Mouse (Mus musculus): Measurements from ENCODE around the gene Dab1. TPM values are rescaled to one million over a fixed set of nuclear protein-coding genes. Genes with fewer than 3 reads are reported as not detected.

Dab1 gene
- 3.8 and 4.3 TPM in 2 replicates for polyA plus RNA-seq (2015; fragmentation: Nextera tagmentation; extraction: Ambion mirVana)

DNA sequence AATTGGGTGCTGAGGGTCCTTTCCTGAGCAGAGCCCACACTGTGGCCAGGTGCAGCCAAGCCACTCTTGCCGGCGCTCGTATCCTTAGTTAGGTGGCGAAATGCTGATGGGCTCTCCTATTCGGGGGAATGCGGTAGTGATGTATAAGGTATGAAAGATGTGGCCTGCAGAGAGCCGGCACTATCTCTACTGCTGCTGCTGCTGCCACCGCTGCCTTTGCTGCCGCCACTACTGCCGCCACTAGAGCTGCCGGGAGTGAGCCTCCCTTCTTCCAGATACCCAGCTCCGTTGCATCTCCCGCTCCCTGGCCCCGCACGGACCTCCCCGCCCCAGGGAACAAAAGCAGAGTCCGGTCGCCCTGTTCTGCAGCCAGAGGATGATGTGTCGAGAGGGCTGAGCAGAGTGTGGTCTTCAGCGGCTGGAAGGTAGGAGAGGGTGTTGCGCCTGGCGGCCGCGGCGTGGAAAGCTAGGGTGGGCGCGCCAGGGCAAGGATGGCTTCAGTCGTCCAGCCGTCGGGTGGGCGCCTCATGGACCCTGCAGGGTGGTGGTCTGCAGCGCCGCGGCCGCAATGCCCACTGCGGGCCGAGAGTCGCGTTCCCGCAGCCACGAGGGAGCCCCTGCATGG, at the start of gene Dab1:
Gene Dab1, plus strand, starts transcription at position 39 of the 625 bp plus-strand sequence.
- H3K4me2 ChIP-seq = peak within 1 kb of the TSS; percentile 50
- no peak within 1 kb of the TSS for H3K27ac ChIP-seq
- peak within 1 kb of the TSS; percentile 24 for H3K4me3 ChIP-seq
- no peaks in the 10 kb centered on the region for H3K36me3 ChIP-seq
- 0 out of 2 replicates have a peak, but pooled peaks cover 4% of the 10 kb centered on the region for H3K4me1 ChIP-seq
- no peaks in the 10 kb centered on the region for H3K9me3 ChIP-seq
- WGBS = under 1% methylated on average over 41 of the region's 41 CpGs
- no peak for ATAC-seq (ENCODE audit: borderline replicate concordance, extremely low read depth, low FRiP score, low TSS enrichment)
- peaks cover 62% of the 10 kb centered on the region for H3K27me3 ChIP-seq
- no peak within 1 kb of the TSS for H3K9ac ChIP-seq

DNA sequence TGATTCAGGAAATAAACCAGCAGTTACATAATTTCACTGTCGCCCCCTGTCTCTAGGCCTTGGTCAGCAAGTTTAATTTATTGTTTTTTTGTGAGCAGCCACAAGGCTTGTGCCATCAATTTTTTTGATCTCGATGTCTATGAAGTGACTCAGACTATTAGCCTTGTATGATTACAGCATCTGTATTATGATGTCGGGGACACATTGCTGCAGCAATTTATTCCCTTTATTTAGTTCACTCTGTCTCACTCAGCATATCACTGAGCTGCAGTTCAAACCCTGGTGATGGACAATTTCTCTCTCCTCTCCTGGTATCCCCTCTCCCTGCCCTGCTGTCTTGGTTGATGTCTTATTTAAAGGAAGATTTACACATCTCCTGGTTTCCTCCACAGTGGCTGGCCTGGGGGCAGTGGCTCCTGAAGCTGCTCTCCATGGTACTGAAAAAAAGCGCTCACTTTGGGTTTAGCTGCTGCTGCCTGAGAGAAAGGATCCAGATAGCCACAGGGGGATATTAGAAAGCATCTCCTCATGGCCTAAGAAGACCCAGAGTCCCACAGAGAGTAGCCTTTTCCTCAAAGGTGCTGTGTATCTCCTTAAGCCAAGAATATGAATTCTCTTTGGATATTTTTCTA, 47.3 kb upstream of the Dab1 start:
- Histone ChIP-seq H3K4me1 (no peaks in the 10 kb centered on the region), H3K4me2 (no peak overlapping the region), H3K36me3 (no peaks in the 10 kb centered on the region), H3K4me3 (no peak overlapping the region), H3K9ac (no peak overlapping the region), H3K27ac (no peak overlapping the region), H3K27me3 (no peaks in the 10 kb centered on the region), H3K9me3 (no peaks in the 10 kb centered on the region)
- 57% methylated on average over 4 of the region's 4 CpGs for WGBS
- ATAC-seq (ENCODE audit: borderline replicate concordance, extremely low read depth, low FRiP score, low TSS enrichment) = no peak

- H3K9me3 ChIP-seq = no peaks in the 10 kb centered on the region
- 76% methylated on average over 2 of the region's 2 CpGs for WGBS
- H3K4me2 ChIP-seq = no peak overlapping the region
- no peaks in the 10 kb centered on the region for H3K27me3 ChIP-seq
- no peak for ATAC-seq (ENCODE audit: borderline replicate concordance, extremely low read depth, low FRiP score, low TSS enrichment)
- H3K4me1 ChIP-seq = no peaks in the 10 kb centered on the region
- no peaks in the 10 kb centered on the region for H3K36me3 ChIP-seq
- no peak overlapping the region for H3K4me3 ChIP-seq
- H3K9ac ChIP-seq = no peak overlapping the region
- H3K27ac ChIP-seq = no peak overlapping the region
These were observed 43.6 kb upstream of the Dab1 start for GRCm38 (mm10) chr4:103575556-103575955.

GRCm38 (mm10) chr4:103576305-103576704, 42.9 kb upstream of the Dab1 start:
- no peak overlapping the region for H3K27ac ChIP-seq
- WGBS = 77% methylated on average over 6 of the region's 6 CpGs
- H3K4me3 ChIP-seq = no peak overlapping the region
- H3K36me3 ChIP-seq = no peaks in the 10 kb centered on the region
- no peak for ATAC-seq (ENCODE audit: borderline replicate concordance, extremely low read depth, low FRiP score, low TSS enrichment)
- no peaks in the 10 kb centered on the region for H3K4me1 ChIP-seq
- H3K4me2 ChIP-seq = no peak overlapping the region
- H3K9ac ChIP-seq = no peak overlapping the region
- no peaks in the 10 kb centered on the region for H3K27me3 ChIP-seq
- H3K9me3 ChIP-seq = no peaks in the 10 kb centered on the region

DNA sequence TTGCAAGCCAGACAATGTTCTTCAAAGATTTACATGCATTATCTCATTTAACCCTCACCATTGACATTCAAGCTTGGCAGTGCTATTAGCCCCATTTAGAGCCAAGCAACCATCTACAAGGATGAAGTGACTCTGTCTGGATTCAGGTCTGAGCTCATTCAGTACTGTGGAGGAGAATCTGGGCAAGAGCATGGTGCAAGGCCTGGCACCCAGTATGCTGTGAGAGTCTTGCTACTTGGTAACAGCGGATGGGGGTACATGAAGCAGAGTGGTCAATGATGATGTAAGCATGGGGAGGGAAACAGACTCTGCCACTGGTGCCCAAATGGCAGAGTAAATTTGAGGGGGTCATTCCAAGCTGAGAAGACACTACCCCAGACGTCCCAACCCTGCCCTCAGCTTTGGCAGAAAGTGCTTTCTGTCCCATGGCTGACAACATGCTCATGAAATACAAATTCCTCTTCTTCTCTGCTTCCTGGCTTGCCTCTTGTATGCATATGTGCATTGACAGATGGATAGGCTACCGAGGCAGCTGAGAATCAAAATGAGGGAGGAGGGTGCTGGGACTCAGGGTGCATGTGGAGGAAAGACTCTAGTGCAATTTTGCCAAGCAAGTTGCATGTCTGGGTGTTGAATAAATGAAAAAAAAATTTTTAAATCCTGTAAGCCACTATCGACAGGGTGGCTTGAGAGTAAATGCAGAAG, 41.9 kb upstream of the Dab1 start:
- H3K27ac ChIP-seq = no peak overlapping the region
- H3K9me3 ChIP-seq = no peaks in the 10 kb centered on the region
- H3K27me3 ChIP-seq = no peaks in the 10 kb centered on the region
- ATAC-seq (ENCODE audit: borderline replicate concordance, extremely low read depth, low FRiP score, low TSS enrichment) = no peak
- no peak overlapping the region for H3K4me3 ChIP-seq
- 62% methylated on average over 4 of the region's 4 CpGs for WGBS
- no peaks in the 10 kb centered on the region for H3K36me3 ChIP-seq
- no peak overlapping the region for H3K9ac ChIP-seq
- no peak overlapping the region for H3K4me2 ChIP-seq
- no peaks in the 10 kb centered on the region for H3K4me1 ChIP-seq

GRCm38 (mm10) chr4:103577821-103578220, 41.3 kb upstream of the Dab1 start:
- Histone ChIP-seq H3K27me3 (no peaks in the 10 kb centered on the region), H3K9me3 (no peaks in the 10 kb centered on the region), H3K4me3 (no peak overlapping the region), H3K27ac (no peak overlapping the region), H3K36me3 (no peaks in the 10 kb centered on the region), H3K4me1 (no peaks in the 10 kb centered on the region), H3K9ac (no peak overlapping the region), H3K4me2 (no peak overlapping the region)
- 47% methylated on average over 7 of the region's 7 CpGs for WGBS
- ATAC-seq (ENCODE audit: borderline replicate concordance, extremely low read depth, low FRiP score, low TSS enrichment) = no peak

DNA sequence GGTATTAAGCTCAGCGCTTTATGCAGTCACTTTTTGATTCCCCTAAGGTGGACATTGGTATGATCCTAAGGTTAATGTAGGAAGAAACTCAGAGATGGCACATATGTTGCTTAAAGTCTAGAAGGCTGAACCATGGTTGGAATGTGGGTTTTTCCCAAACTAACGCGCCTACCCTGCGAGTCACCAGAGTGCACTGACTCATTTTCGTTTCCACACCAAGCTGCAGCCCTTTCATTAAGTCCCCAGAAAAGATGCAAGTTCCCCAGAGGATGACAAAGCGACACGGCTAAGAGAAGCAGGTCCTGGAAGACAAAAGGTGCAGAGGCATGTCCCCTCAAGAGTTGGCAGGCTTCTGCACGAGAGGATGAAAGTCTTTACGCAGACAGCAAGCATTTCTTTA, 39.1 kb upstream of the Dab1 start:
- H3K9ac ChIP-seq = no peak overlapping the region
- no peaks in the 10 kb centered on the region for H3K36me3 ChIP-seq
- H3K4me1 ChIP-seq = no peaks in the 10 kb centered on the region
- no peak overlapping the region for H3K4me2 ChIP-seq
- ATAC-seq (ENCODE audit: borderline replicate concordance, extremely low read depth, low FRiP score, low TSS enrichment) = no peak
- no peaks in the 10 kb centered on the region for H3K9me3 ChIP-seq
- WGBS = 83% methylated on average over 9 of the region's 9 CpGs
- H3K4me3 ChIP-seq = no peak overlapping the region
- no peak overlapping the region for H3K27ac ChIP-seq
- no peaks in the 10 kb centered on the region for H3K27me3 ChIP-seq

- no peak overlapping the region for H3K27ac ChIP-seq
- H3K4me3 ChIP-seq = no peak overlapping the region
- H3K36me3 ChIP-seq = no peaks in the 10 kb centered on the region
- peaks cover 28% of the 10 kb centered on the region for H3K27me3 ChIP-seq
- 0 out of 2 replicates have a peak, but pooled peaks cover 4% of the 10 kb centered on the region for H3K4me1 ChIP-seq
- no peak; the same call in 1 of the 2 replicates for ATAC-seq (ENCODE audit: borderline replicate concordance, extremely low read depth, low FRiP score, low TSS enrichment)
- 39% methylated on average over 3 of the region's 3 CpGs for WGBS
- H3K4me2 ChIP-seq = no peak overlapping the region
- H3K9ac ChIP-seq = no peak overlapping the region
- no peaks in the 10 kb centered on the region for H3K9me3 ChIP-seq
These were observed 4.1 kb upstream of the Dab1 start for GRCm38 (mm10) chr4:103615011-103615410.

DNA sequence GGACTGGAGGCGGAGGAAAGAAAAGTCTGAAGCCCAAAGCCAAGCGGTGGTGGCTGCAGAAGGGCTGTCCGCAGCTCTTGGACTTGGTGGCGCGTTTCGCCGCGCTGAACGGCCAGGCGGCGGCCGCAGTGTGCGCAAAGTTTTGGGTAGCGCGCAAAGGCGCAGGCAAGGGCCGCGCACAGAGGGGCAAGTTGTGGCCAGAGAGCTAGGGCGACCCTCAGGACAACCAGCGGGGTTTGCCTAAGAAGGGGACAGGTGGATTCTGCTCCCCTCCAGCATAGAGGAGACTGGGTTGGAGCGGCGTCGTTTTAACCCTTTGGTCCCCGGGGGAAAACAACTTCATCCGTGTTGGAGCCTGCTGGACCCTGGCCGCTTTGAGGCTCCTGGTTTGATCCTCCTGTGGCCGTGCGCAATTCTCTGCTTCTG, 800 bp downstream of the Dab1 start:
- no peak for ATAC-seq (ENCODE audit: borderline replicate concordance, extremely low read depth, low FRiP score, low TSS enrichment)
- Histone ChIP-seq H3K36me3 (no peaks in the 10 kb centered on the region), H3K4me2 (peak overlapping the region; percentile 50), H3K4me3 (peak overlapping the region; percentile 24), H3K4me1 (0 out of 2 replicates have a peak, but pooled peaks cover 4% of the 10 kb centered on the region), H3K9me3 (no peaks in the 10 kb centered on the region), H3K27me3 (peaks cover 62% of the 10 kb centered on the region), H3K9ac (no peak overlapping the region), H3K27ac (no peak overlapping the region)
- WGBS = 1% methylated on average over 28 of the region's 28 CpGs

DNA sequence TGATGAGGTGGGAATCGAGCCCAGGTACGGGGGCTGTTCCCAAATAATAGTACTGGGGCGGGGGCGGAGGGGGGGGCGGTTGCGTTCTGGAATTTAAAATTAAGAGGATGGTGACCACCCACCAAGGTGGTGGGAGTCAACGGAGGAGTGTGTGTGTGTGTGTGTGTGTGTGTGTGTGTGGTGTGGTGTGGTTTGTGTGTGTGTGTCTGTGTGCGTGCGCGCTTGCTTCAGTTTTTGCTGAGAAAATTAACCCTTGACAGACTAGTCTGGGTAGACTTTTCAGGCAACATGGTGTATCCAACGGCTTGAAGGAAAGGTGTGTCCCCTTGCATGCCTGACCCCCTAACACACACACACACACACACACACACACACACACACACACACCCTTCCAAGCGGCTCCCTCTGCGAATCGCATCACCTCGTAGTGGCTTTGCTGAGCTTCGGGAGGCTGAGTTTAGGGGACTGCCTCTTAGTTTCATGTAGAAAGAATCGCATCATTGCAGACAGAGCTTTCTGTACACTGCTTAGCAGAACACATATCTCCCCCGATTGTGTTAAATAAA, 1.5 kb downstream of the Dab1 start:
- no peak for ATAC-seq (ENCODE audit: borderline replicate concordance, extremely low read depth, low FRiP score, low TSS enrichment)
- no peaks in the 10 kb centered on the region for H3K9me3 ChIP-seq
- H3K4me2 ChIP-seq = no peak overlapping the region
- 0 out of 2 replicates have a peak, but pooled peaks cover 4% of the 10 kb centered on the region for H3K4me1 ChIP-seq
- no peak overlapping the region for H3K27ac ChIP-seq
- WGBS = 18% methylated on average over 18 of the region's 18 CpGs
- H3K36me3 ChIP-seq = no peaks in the 10 kb centered on the region
- no peak overlapping the region for H3K4me3 ChIP-seq
- H3K27me3 ChIP-seq = peaks cover 62% of the 10 kb centered on the region
- H3K9ac ChIP-seq = no peak overlapping the region

DNA sequence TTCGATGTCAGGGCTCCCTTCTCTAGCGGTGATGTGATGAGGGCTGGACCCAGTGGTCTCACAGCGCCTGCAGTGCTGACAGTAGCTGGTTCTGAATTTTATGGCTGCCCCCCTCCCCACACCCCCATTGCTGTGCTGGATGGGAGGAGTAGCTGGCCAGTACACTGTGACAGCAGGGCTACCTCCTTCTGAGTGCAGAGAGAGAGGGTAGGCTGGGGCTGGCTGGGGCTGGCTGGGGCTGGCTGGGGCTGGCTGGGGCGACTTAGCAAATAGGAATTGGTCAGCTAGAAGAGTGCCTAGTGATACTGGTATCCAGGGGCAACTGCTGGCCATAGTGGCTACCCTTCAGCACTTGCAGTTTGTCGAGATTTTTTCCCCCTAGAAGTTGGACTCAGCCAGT, 2.4 kb downstream of the Dab1 start:
- H3K4me2 ChIP-seq = no peak overlapping the region
- H3K36me3 ChIP-seq = no peaks in the 10 kb centered on the region
- no peaks in the 10 kb centered on the region for H3K9me3 ChIP-seq
- H3K27me3 ChIP-seq = peaks cover 61% of the 10 kb centered on the region
- no peak overlapping the region for H3K4me3 ChIP-seq
- H3K27ac ChIP-seq = no peak overlapping the region
- 22% methylated on average over 5 of the region's 5 CpGs for WGBS
- no peak overlapping the region for H3K9ac ChIP-seq
- no peak for ATAC-seq (ENCODE audit: borderline replicate concordance, extremely low read depth, low FRiP score, low TSS enrichment)
- 0 out of 2 replicates have a peak, but pooled peaks cover 4% of the 10 kb centered on the region for H3K4me1 ChIP-seq

DNA sequence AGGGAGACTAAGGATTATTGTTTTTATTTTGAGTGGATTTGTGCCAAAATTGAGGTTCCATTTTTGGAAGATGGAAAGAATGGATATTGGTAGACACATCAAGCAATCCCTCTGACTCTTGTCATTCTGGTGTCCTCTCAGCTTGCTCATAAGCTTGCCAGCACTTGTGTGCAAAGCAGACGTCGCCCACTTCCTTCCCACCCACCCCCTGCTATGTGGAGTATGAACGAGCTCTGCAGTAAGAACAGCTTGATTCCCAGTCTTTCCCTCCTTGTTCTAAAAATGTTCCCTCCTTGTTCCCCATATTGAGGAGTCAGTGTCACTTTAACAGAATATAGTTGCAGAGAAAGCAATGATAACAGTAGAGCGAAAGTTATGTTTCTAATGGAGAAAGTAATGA, 11.0 kb downstream of the Dab1 start:
- Histone ChIP-seq H3K27ac (no peak overlapping the region), H3K4me2 (no peak overlapping the region), H3K4me3 (no peak overlapping the region), H3K4me1 (no peaks in the 10 kb centered on the region), H3K36me3 (no peaks in the 10 kb centered on the region), H3K9me3 (no peaks in the 10 kb centered on the region), H3K9ac (no peak overlapping the region), H3K27me3 (no peaks in the 10 kb centered on the region)
- 55% methylated on average over 4 of the region's 4 CpGs for WGBS
- ATAC-seq (ENCODE audit: borderline replicate concordance, extremely low read depth, low FRiP score, low TSS enrichment) = no peak
